Mouse (Mus musculus): ENCODE results near the gene Krtdap.
"Not testable (repeated sequence)": the region's sequence is repeated elsewhere in the genome, so short reads cannot be mapped to it uniquely, and the experiment has no call there.

The Krtdap gene

DNA sequence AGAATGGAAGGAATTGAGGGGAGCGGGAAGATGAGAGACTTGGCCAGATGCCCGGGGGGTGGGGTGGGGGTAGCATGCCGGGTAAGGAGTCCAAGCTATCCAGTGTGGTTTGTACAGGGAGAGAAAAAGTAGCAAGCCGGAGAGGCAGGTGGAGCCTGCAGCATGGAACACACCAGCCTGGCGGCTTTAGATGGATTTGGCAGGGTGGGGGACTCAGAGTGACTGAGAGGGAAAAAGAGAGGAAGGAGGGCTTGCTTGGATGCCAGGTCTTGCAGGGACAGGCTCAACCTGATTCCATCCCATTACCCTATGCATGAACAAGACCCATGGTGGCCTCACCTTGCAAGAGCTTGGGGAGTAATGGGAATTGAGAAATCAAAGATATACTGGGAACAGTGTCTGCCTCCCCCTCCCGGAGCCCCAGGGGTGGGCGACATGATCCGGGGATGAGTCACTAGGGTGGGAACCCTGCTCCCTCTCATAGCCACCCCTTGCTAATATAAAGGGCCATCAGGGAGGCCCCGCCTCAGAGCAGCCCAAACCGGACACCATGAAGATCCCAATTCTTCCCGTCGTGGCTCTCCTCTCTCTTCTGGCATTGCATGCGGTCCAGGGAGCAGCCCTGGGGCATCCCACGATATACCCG, at the start of gene Krtdap:
Gene Krtdap (plus strand): TSS at position 520 of the 646 bp plus-strand sequence.
- DNase-seq (ENCODE audit: low spot score in 2 of 2), result no peak

DNA sequence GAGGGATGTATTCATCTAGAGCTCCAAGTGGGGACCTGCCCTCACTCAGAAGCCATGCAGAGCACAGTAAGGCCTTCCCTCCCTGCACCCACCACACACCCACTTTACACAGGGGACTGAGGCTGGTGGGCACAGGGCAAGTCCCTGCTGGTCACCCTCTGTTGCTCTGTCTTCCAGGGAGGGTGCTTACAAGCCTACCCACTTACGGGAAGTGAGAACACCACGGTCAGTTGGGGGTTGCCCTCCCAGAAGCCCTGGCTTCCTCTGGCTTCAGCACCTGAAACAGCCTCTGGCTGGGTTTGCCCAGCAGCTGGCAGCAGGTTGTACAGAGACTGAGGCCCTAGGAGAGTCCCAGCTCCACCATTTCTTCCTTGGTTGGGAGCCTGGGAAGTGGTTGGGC, 45.1 kb upstream of the Krtdap start:
- DNase-seq (ENCODE audit: low spot score in 2 of 2), result not testable (repeated sequence)

DNA sequence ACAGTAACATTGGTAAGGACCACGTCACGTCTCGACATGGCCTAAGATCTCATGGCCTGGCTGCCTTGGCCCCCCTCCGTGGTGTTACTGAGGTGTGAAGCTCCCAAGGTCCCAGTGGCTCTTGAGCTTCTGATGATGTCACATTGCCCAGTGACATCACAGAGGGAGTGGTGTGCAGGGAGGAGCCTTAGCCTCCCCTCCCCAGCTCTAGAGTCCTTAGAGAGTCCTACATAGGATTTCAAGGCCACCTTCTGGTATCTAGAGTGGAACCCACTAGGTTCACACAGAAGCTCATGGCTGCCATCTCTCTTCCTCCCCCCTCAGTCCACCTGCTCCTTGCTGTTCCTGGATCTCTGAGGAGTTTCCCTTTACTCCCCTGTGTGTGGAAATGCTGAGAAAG, 44.1 kb upstream of the Krtdap start, which contains the start of gene Gapdhs:
Gene Gapdhs (minus strand): TSS at position 65 of the 400 bp plus-strand sequence.
- DNase-seq (ENCODE audit: low spot score in 2 of 2), result not testable (repeated sequence)

DNA sequence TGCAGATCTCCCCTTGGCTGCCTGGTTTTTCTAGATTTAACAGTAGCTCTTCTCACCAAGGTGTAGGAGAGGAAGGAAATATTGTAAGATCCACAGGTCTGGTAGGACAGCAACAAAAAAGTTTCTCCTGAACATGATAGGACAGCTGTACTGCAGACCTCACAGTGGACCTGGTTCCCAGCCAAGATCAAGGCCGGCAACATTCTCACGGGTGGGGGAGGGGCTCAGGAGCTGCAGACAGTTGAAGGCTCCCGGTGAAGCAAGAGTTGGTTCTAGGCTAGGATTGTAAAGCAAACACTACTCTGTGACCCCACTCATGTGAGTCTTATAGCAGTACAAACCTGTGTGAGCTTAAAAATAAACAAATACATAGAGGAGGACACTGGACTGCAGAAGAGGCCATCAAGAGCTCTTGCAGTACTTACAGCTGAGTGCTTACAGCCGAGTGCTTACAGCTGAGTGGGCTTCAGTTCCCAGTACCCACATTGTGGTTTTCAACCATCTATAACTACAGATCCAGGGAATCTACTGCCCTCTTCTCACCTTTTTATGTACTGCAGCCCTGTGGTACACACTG, 43.6 kb upstream of the Krtdap start:
- no peak for DNase-seq (ENCODE audit: low spot score in 2 of 2)

DNA sequence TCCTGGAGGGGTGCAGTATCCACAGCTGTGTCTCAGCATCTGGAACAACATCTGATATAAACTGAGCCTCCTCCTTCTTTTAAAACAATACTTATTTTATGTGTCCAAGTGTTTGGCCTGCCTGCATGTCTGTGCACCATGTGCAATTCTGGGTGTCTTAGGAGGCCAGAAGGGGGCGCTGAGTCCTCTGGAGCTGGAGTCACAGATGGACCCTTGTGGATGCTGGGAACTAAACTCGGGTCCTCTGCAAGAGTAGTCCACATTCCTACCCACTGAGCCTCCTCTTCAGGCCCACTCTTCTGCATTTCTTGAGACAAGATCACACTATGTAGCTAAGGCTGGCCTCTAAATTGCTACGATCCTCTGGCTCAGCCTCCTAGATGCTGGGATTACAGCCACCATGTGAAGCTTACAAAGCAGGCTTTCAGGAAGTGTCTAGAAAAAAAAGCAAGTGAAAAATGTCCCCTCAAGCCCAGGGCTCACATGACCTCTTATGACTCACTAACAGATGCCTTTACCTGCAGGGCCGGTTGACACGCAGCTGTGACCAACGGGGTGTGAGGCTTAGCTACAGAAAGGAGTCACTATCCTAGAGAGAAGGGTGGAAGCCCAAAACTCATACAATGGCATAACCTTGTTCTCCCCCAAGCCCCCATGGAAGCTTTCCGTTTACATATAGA, 40.0 kb upstream of the Krtdap start:
- no peak for DNase-seq (ENCODE audit: low spot score in 2 of 2)

DNA sequence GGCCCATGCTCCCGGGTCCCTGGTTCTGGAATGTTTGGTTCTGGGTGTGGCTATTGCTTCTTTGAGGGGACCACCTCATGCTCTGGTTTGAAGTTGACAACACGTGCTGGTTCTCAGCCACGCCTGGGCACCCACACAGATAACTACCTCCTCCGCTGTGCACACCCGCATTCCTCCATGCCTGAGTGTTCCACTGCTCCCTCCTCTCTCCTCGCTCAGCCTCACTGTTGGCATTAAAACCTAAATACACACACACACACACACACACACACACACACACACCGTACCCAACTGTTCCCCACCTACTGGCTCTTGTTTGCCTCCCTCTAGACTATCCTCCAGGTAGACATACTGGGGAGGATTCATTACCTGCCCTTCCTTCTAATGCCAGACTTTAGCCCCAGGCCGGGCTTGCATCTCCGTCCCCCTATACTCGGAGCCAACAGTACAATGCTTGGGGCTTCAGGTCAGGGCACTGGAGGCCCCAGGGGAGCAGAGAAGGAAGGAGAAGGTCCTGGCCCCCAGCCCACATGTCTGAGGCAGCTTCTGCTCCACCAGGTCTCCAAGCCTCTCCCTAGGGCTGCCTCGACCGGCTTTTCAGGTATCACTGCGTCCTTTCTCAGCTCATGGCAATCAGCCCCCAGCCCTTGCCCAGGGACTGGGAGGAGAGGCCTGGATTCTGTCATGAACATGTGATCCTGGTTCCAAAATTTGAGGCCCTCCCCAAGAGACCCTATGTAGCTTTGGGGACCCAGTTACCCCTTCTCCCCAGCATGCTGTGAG, 37.7 kb upstream of the Krtdap start:
- DNase-seq (ENCODE audit: low spot score in 2 of 2), result no peak

- DNase-seq (ENCODE audit: low spot score in 2 of 2), result no peak
Measured at GRCm38 (mm10) chr7:30751086-30751669, 36.5 kb upstream of the Krtdap start, which contains the start of gene Sbsn. Sbsn (plus strand) TSS chr7:30751471.

- DNase-seq (ENCODE audit: low spot score in 2 of 2), result no peak
Measured at GRCm38 (mm10) chr7:30757001-30757400, 30.7 kb upstream of the Krtdap start.

GRCm38 (mm10) chr7:30758853-30759252, 28.8 kb upstream of the Krtdap start:
- no peak for DNase-seq (ENCODE audit: low spot score in 2 of 2)

GRCm38 (mm10) chr7:30761769-30762352, 25.8 kb upstream of the Krtdap start:
- DNase-seq (ENCODE audit: low spot score in 2 of 2), result no peak

- no peak for DNase-seq (ENCODE audit: low spot score in 2 of 2)
Measured at GRCm38 (mm10) chr7:30763456-30763855, 24.2 kb upstream of the Krtdap start, which contains the start of gene Dmkn. Dmkn (plus strand) TSS chr7:30763756.

GRCm38 (mm10) chr7:30765173-30765572, 22.5 kb upstream of the Krtdap start:
- no peak for DNase-seq (ENCODE audit: low spot score in 2 of 2)

DNA sequence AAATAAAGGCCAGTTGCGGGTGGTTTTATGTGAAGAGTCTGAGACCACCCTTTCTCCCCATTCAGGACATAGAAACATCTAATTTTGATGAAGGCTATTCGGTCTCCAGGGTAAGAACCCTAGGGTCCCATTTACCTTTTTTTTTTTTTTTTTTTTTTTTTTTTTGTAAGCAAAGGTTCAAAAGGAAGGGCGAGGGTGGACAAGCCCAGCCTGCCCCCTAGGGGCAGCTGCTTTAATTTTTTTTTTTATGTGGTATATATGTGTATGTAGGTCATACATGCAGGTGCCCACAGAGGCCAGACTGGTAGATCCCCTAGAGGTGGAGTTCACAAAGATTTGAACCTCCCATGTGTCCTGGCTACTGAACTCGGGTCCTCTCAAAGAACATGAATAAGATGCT, 21.3 kb upstream of the Krtdap start:
- no peak for DNase-seq (ENCODE audit: low spot score in 2 of 2)

DNA sequence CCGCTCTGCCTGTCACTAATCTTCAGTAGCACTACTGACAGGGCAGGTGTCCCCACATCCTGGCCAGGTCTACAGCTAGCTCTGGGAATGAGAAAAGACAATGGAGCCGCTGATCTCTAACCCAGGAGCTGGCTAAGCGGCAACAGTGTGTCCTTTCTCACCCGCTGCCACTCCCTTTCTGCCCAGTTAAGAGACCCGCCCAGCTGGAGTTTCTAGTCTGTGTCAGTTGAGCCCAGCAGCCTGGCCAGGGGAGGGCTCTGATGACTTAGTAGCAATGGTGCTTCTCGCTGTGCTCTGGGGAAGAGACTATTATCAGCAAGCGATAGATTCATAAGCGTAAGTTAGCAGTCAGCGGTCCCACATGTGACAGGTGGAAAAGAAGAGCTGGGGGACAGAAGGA, 18.5 kb upstream of the Krtdap start:
- no peak for DNase-seq (ENCODE audit: low spot score in 2 of 2)

DNA sequence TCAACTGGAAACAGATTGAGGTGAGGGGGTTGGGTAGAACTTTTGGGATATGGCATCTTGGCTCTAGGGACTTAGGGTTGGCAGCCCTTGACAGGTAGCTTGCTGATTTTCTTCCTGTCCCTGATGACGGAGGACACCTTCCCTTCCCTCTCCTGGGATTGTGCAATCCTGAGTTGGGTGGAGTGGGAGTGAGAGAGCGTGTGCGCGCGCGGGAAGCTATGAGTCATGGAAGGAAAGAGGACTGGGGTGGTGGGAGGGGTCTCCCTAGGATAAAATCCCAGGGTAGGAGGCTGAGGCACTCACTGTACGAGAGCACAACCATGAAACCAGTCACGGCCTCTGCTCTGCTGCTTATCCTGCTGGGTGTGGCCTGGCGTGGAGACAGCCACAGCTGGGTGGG, 11.6 kb upstream of the Krtdap start:
- no peak for DNase-seq (ENCODE audit: low spot score in 2 of 2)

DNA sequence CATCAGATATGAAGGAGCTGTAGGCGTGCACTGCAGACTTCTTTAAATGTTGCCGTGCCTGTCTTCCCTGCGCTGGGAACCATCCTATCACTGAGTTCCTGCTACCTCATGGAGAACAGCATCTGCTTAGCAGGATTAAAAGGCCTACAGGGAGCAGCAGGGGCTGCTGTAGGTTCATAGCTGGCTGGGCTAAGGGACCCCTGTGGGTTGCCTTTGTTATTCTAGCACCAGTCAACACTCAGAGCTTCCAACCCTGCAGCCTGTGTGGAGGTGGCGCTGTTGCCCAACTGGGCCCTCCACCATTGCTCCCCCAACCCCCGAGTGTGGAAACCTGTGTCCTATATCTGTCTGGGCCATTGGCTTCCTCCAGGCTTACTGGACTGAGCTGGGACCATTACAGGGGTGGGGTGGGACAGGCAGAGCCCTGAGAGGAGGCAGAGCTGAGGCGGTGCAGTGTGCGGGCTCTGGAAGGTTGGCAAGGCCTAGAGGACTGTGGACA, 10.6 kb upstream of the Krtdap start:
- no peak for DNase-seq (ENCODE audit: low spot score in 2 of 2)

GRCm38 (mm10) chr7:30777911-30778310, 9.8 kb upstream of the Krtdap start:
- DNase-seq (ENCODE audit: low spot score in 2 of 2), result no peak

DNA sequence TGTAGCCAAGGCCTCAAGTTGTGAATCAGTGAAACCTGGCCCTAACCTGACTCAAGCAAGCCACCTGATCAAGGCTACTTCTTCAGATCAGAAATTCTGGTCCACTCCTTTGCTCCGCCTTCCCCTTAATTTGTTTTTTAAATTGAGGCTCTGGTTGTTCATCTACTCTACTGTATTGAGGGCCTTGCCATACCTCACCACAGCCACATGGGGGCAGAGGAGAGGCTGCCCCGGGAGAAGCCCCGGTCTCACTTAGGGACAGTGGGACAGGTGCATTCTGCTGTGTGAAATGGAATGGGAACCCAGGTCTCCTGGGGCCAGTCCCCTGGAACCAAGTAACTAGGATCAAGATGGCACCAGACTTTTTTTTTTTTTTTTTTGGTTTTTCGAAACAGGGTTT, 5.9 kb upstream of the Krtdap start:
- no peak for DNase-seq (ENCODE audit: low spot score in 2 of 2)

DNA sequence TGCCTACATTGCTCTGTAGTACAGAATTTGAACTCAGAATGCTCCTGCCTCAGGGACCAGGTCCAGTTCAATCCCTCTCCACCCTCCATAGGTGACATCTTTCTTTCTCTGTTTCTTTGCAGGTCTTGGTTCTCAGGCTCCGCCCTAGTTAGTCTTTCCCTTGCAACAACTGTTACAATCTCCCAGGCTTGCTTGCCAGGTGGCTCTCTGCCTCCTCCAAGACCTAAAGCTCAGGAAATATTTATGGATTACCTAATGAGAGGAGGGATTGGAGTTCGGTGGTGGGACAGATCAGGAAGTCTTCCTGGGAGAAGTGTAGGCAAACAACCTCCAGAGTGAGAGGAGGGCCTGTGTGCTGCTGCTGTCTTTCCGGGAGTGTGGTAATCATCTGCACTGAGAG, 5.0 kb upstream of the Krtdap start:
- no peak for DNase-seq (ENCODE audit: low spot score in 2 of 2)

DNA sequence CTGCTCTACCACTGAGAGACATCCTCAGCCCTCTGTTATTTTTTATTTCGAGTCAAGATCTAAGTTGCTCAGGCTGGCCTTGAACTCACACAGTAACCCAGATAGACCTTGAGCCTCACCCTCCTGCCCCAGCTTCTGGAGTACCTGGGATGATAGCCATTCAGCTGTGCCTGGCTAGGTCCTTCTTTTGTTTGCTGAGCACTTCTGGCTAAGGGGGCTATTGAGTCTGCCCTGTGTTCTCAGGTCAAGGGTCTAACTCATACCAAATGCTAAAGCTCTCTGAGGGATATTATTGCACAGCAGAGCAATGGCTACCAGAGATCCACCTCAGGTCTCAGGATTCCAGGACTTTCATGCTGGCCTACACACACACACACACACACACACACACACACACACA, 2.5 kb upstream of the Krtdap start:
- no peak for DNase-seq (ENCODE audit: low spot score in 2 of 2)

Data from frontal cortex, postnatal 25 days (tissue).